Mouse (Mus musculus) ES-E14 (cell line): ENCODE data around the gene Sorcs1. TPM values are rescaled to one million over a fixed set of nuclear protein-coding genes. Genes with fewer than 3 reads are reported as not detected.

Experiments used
- DNase-seq: peaks from one replicate; pipeline ENCODE4 v3.0.0-alpha.2; 2013; ENCODE audit warnings: low read depth, low spot score
- H3K27ac ChIP-seq: 2 replicates; pipeline ENCODE4 v1.5.1; 2012; ENCODE audit warnings: low read depth, mild to moderate bottlenecking, low read length, moderate library complexity, mixed read lengths; ENCODE audit not compliant: poor library complexity, insufficient read depth, severe bottlenecking
- H3K36me3 ChIP-seq: 2 replicates; pipeline ENCODE4 v1.6.1; 2012; ENCODE audit warnings: mild to moderate bottlenecking, low read length, moderate library complexity, mixed read lengths; ENCODE audit not compliant: control insufficient read depth, poor library complexity, insufficient read depth, severe bottlenecking
- H3K4me1 ChIP-seq, 2 experiments: fragments of 150-350 bp in 1 of 2; sonication (generic) in 1 of 2; 2 replicates each; pipeline ENCODE4 v1.6.1; 2012; ENCODE audit warnings: low read length in 2 of 2, mild to moderate bottlenecking in 1 of 2, mixed read lengths in 1 of 2; ENCODE audit not compliant: control insufficient read depth in 2 of 2, insufficient read depth in 2 of 2, poor library complexity in 1 of 2
- H3K4me3 ChIP-seq, 2 experiments: fragments of 150-350 bp in 1 of 2; sonication (generic) in 1 of 2; 2 replicates each; pipeline ENCODE4 v1.5.1; 2012; ENCODE audit warnings: low read length in 2 of 2, low read depth in 1 of 2, mild to moderate bottlenecking in 1 of 2, mixed read lengths in 1 of 2; ENCODE audit not compliant: insufficient read depth in 1 of 2, poor library complexity in 1 of 2, severe bottlenecking in 1 of 2
- H3K9ac ChIP-seq: 2 replicates; pipeline ENCODE4 v1.6.1; 2012; ENCODE audit warnings: low read depth, mild to moderate bottlenecking, low read length, mixed read lengths; ENCODE audit not compliant: poor library complexity, insufficient read depth, severe bottlenecking
- H3K9me3 ChIP-seq: fragments of 150-350 bp; sonication (generic); 2 replicates; pipeline ENCODE4 v1.6.1; 2012; ENCODE audit warnings: low read depth, mild to moderate bottlenecking, low read length; ENCODE audit not compliant: control insufficient read depth, insufficient read depth
- CHD2 ChIP-seq: IDR thresholded peaks from 2 replicates; pipeline ENCODE4 v1.6.1; 2014; ENCODE audit warnings: mild to moderate bottlenecking, low read depth, low read length, inconsistent platforms
- HCFC1 ChIP-seq: IDR thresholded peaks from 2 replicates; pipeline ENCODE4 v1.6.1; 2012; ENCODE audit warnings: low read length, inconsistent platforms, borderline replicate concordance; ENCODE audit not compliant: insufficient read depth
- MAFK ChIP-seq: IDR thresholded peaks from 2 replicates; pipeline ENCODE4 v1.6.1; 2014; ENCODE audit warnings: mild to moderate bottlenecking, low read depth, low read length, inconsistent platforms; ENCODE audit not compliant: insufficient read depth
- ZC3H11A ChIP-seq: IDR thresholded peaks from 2 replicates; pipeline ENCODE4 v1.6.1; 2012; ENCODE audit warnings: low read depth, mild to moderate bottlenecking, inconsistent platforms, low read length, borderline replicate concordance
- ZNF384 ChIP-seq: IDR thresholded peaks from 2 replicates; pipeline ENCODE4 v1.6.1; 2012; ENCODE audit warnings: low read depth, low read length, inconsistent platforms
- in situ Hi-C, 2 experiments: fragments of 600-800 bp; cut with MboI; formaldehyde crosslinking; loops; one replicate each; pipeline ENCODE4 v1.15.1; 2025; ENCODE audit warnings: low sequenced_read_pairs in 2 of 2, inconsistent platforms in 1 of 2; ENCODE audit not compliant: unreplicated experiment in 2 of 2
- total RNA-seq: library from RNA; depleted of rRNA; stranded (reverse); fragments of 300-350 nt; gene quantifications from 2 replicates; pipeline ENCODE4 v1.2.3, GENCODE M21; 2012

Sorcs1 gene
- total RNA-seq, 1 experiment: 0.09 TPM

DNA sequence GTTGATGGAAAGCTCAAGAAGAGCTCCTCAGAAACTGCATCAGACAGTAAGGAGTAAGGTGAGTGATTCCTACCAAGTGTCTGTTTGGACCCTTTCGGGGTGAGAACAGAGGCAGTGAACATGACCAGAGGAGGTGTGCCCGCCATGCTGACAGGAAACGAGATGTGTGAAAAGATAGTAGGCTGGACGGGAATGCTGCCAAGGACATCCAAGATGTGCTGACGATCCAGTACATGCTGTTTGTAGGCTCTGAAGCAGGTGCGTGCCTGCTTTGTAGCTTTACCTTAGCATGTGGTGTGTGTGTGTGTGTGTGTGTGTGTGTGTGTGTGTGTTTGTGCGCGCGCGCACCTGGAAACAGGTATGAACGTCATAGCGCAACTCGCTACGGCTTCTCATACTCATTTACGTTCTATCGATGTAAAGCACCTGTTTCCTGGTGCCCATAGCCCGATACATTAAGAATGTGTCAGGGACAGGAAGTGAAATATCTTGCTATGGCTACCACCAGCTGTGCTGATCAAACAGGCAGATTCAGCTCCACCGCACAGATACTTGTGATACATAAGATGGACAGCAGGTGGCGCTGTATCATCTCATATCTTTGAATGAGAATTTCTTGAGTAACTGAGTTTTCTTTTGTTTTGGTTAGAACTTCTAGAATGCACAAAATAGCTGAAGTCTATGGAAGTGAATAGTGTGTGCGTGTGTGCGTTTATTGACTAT lies 493.4 kb downstream of the Sorcs1 start:
- peak; percentile 63 for DNase-seq
- Histone ChIP-seq H3K27ac (no peak overlapping the region), H3K4me1 (no peaks in the 10 kb centered on the region), H3K4me3 (no peak overlapping the region), H3K9ac (no peak overlapping the region), H3K36me3 (no peaks in the 10 kb centered on the region), H3K9me3 (no peaks in the 10 kb centered on the region)
- in situ Hi-C loops: no loop called here
- TF ChIP-seq HCFC1 (no peak), ZNF384 (no peak), CHD2 (no peak), MAFK (no peak), ZC3H11A (no peak)

GRCm38 (mm10) chr19:50178851-50179250 lies 499.6 kb downstream of the Sorcs1 start:
- in situ Hi-C loops: no loop called here
- Histone ChIP-seq H3K9ac (no peak overlapping the region), H3K27ac (no peak overlapping the region), H3K36me3 (no peaks in the 10 kb centered on the region), H3K4me3 (no peak overlapping the region), H3K9me3 (no peaks in the 10 kb centered on the region), H3K4me1 (no peaks in the 10 kb centered on the region)
- no peak for DNase-seq
- TF ChIP-seq ZNF384 (no peak), HCFC1 (no peak), CHD2 (no peak), ZC3H11A (no peak), MAFK (no peak)

- Histone ChIP-seq H3K27ac (no peak overlapping the region), H3K4me1 (no peaks in the 10 kb centered on the region), H3K9ac (no peak overlapping the region), H3K36me3 (no peaks in the 10 kb centered on the region), H3K4me3 (no peak overlapping the region), H3K9me3 (no peaks in the 10 kb centered on the region)
- TF ChIP-seq ZNF384: no peak
- TF ChIP-seq CHD2: no peak
- in situ Hi-C loops: no loop called here
- DNase-seq: no peak
Measured at GRCm38 (mm10) chr19:50178151-50178550, 500.3 kb downstream of the Sorcs1 start.

GRCm38 (mm10) chr19:50171849-50172248 lies 506.6 kb downstream of the Sorcs1 start:
- in situ Hi-C loops: no loop called here
- no peak overlapping the region for H3K9ac ChIP-seq
- no peak overlapping the region for H3K4me3 ChIP-seq
- no peak overlapping the region for H3K27ac ChIP-seq
- no peaks in the 10 kb centered on the region for H3K9me3 ChIP-seq
- TF ChIP-seq ZC3H11A (no peak), MAFK (no peak), HCFC1 (no peak), ZNF384 (no peak), CHD2 (no peak)
- DNase-seq: peak; percentile 16
- no peaks in the 10 kb centered on the region for H3K36me3 ChIP-seq
- H3K4me1 ChIP-seq: no peaks in the 10 kb centered on the region

DNA sequence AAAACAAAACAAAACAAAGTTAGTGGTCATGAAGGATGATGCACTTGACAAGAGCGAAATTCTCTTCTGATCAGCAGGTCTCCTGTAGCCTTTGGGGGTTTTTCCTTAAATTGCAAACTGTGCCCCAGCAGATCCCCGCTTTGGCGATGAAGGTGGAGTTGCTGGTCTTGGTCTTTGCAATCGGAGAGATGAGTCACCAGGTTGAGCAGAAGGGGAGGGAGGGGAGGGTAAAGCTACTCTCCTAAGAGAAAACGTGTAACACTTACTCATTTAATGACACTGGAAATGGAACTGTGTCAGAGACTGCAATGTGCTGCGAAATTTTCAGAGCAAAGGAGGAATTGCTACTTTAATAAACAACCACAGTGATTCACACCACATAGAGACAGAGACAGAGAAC lies 527.3 kb downstream of the Sorcs1 start:
- in situ Hi-C loops: no loop called here
- Histone ChIP-seq H3K9me3 (no peaks in the 10 kb centered on the region), H3K36me3 (no peaks in the 10 kb centered on the region), H3K27ac (no peak overlapping the region), H3K4me3 (no peak overlapping the region), H3K9ac (no peak overlapping the region), H3K4me1 (no peaks in the 10 kb centered on the region)
- no peak for TF ChIP-seq HCFC1
- TF ChIP-seq MAFK: no peak
- no peak for DNase-seq
